Mouse (Mus musculus): ENCODE results near the gene Samd8. TPM values are rescaled to one million over a fixed set of nuclear protein-coding genes. Genes with fewer than 3 reads are reported as not detected.

The Samd8 gene
- polyA plus RNA-seq, 1 experiment, result 30.6 TPM

DNA sequence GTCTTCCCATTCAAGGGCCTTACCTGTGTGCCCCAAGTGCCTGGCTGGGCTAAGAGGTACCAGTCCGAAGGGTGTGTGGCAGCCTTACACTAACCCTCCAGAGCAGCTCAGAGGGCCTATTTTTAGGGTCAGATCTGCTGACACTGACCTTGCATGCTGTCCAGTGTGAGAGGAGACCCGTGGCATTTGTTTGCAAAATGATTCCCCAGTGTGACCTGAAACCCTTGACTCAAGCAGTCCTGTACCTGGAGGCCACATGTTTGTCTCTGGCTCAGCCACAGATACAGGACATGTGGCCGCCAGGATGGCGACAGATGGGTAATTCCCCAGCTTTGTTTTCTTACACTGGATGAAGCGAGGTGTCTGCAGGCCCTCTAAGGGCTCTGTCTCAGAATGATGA is 35.8 kb upstream of the Samd8 start, which contains the start of gene Dupd1:
Dupd1 (minus strand) TSS at position 91 of the 400 bp plus-strand sequence.
- Histone ChIP-seq H3K4me3 (ENCODE audit: low read depth, low read length) (no peak within 1 kb of the TSS), H3K36me3 (ENCODE audit: control insufficient read depth, insufficient read depth, low read length) (no peaks in the 10 kb centered on the region), H3K4me1 (ENCODE audit: control insufficient read depth, insufficient read depth, insufficient read length, low read length) (no peaks in the 10 kb centered on the region), H3K27ac (ENCODE audit: insufficient read depth, low read depth, low read length) (no peak within 1 kb of the TSS), H3K27me3 (ENCODE audit: control insufficient read depth, insufficient read depth, low read length) (no peaks in the 10 kb centered on the region)
- TF ChIP-seq POLR2A (IDR thresholded peaks at IDR 0.05; ENCODE audit: low read depth, low read length) (no peak), CTCF (IDR thresholded peaks at IDR 0.05; ENCODE audit: extremely low read depth, insufficient read length, insufficient replicate concordance, low read depth, low read length) (no peak)
- WGBS, result 82% methylated on average over 5 of the region's 5 CpGs

DNA sequence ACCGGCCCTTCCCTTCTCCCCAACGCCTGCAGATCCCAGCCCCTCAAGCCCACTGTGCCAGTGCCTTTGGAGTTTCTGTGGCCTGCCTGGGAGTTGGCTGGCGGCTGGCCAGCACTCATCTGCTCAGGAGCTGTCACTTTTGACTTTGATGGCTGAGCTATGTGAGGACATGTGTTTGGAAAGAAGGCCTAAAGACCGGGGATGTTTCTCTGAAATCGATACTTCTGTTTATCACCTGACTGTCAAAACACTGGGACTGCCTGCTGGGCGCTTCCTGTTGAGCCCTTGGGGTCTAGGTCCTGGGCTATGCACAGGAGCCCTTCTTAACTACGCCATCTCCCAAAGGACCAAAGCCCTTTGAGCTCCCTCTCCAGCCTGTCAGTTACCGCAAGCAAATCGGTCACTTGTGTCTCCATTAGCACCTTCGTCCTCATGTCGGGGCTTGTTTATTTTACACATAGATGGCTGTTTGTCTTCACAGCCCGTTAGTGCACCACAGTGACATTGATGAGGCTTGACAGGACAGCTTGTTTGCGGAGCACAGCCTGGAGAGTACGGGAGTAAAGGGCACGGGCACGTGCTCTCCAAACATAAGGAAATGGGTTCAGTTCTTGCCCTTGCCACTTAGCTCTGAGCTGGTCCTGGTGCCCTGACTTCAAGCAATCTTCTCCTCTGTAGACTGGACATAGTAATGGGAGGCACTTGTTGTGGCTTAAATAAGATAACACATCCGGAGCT is 30.5 kb upstream of the Samd8 start:
- Histone ChIP-seq H3K36me3 (ENCODE audit: control insufficient read depth, insufficient read depth, low read length) (no peaks in the 10 kb centered on the region), H3K4me1 (ENCODE audit: control insufficient read depth, insufficient read depth, insufficient read length, low read length) (no peaks in the 10 kb centered on the region), H3K4me3 (ENCODE audit: low read depth, low read length) (no peak overlapping the region), H3K27ac (ENCODE audit: insufficient read depth, low read depth, low read length) (no peak overlapping the region), H3K27me3 (ENCODE audit: control insufficient read depth, insufficient read depth, low read length) (no peaks in the 10 kb centered on the region)
- TF ChIP-seq POLR2A (IDR thresholded peaks at IDR 0.05; ENCODE audit: low read depth, low read length) (no peak), CTCF (IDR thresholded peaks at IDR 0.05; ENCODE audit: extremely low read depth, insufficient read length, insufficient replicate concordance, low read depth, low read length) (no peak)
- WGBS, result 48% methylated on average over 17 of the region's 17 CpGs

DNA sequence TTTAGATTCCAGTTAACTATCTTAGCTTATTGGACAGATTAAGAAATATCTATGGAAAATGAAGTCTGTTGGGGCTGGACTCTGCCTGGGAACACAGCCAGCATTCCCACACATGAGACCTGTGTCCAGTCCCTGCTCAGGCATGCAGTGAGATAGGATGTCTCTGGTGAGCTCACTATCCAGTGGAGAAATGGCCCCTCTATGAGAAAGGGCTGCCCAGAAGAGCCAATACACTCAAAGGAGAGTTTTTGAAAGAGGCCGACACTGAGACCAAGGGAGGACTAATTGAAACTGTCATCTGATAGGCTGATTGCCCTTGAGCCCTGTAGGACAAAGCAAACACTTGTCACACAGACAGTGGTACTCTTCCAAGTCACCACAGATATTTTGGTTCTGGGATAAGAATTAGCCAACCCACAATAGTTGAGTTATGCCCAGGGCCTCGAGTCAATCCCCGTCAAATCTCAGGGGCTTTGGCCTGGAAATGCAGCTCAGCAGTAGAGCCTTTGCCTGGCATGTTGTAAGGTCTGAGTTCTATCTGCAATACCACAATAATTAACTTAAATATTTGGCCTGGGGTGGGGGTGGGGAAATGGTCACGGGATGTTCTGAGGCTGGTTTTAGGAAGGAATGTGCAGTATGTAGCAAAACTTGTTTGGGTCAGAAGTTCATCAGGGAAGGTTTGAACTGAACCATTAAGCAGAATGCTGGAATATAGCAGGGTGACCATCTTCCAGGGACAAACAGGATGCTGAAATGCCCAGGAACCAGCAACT is 29.7 kb upstream of the Samd8 start:
- H3K27ac ChIP-seq (ENCODE audit: insufficient read depth, low read depth, low read length), result no peak overlapping the region
- 80% methylated on average over 4 of the region's 4 CpGs for WGBS
- no peaks in the 10 kb centered on the region for H3K36me3 ChIP-seq (ENCODE audit: control insufficient read depth, insufficient read depth, low read length)
- H3K4me1 ChIP-seq (ENCODE audit: control insufficient read depth, insufficient read depth, insufficient read length, low read length), result no peaks in the 10 kb centered on the region
- TF ChIP-seq POLR2A (IDR thresholded peaks at IDR 0.05; ENCODE audit: low read depth, low read length), result no peak
- no peak for TF ChIP-seq CTCF (IDR thresholded peaks at IDR 0.05; ENCODE audit: extremely low read depth, insufficient read length, insufficient replicate concordance, low read depth, low read length)
- H3K27me3 ChIP-seq (ENCODE audit: control insufficient read depth, insufficient read depth, low read length), result no peaks in the 10 kb centered on the region
- no peak overlapping the region for H3K4me3 ChIP-seq (ENCODE audit: low read depth, low read length)

DNA sequence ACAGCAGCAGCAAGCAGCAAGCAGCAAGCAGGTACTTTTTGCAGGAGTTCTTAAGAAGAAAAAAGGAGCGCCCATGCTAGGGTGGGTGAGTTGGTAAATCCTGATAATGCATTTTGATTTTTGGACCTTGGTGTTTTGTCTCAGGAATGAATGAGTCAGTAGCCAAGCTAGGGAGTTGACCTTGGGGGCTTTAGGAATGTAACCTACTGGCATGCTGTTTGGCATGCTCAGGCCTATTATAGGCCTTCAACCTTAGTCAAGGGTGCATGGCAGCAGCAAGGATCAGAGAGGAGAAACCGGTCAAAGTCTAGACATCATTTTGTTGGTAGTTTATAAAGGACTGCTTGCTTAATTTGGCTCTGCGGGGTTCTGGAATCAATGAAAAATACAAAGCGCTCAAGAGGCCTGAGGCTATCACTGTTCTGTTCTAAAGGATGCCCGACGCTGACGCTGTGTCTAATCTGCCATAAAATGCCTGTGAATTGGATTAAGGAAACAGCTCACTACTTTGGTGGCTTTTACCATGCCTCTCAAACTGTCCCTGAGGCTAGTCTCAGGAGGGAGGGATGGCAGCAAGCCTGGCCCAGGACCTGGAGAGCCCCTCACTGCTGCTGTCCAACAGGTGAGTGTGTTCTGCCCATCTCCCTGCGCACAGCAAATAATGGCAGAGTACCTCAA is 28.2 kb upstream of the Samd8 start:
- WGBS, result 89% methylated on average over 8 of the region's 8 CpGs
- H3K36me3 ChIP-seq (ENCODE audit: control insufficient read depth, insufficient read depth, low read length), result no peaks in the 10 kb centered on the region
- no peaks in the 10 kb centered on the region for H3K4me1 ChIP-seq (ENCODE audit: control insufficient read depth, insufficient read depth, insufficient read length, low read length)

DNA sequence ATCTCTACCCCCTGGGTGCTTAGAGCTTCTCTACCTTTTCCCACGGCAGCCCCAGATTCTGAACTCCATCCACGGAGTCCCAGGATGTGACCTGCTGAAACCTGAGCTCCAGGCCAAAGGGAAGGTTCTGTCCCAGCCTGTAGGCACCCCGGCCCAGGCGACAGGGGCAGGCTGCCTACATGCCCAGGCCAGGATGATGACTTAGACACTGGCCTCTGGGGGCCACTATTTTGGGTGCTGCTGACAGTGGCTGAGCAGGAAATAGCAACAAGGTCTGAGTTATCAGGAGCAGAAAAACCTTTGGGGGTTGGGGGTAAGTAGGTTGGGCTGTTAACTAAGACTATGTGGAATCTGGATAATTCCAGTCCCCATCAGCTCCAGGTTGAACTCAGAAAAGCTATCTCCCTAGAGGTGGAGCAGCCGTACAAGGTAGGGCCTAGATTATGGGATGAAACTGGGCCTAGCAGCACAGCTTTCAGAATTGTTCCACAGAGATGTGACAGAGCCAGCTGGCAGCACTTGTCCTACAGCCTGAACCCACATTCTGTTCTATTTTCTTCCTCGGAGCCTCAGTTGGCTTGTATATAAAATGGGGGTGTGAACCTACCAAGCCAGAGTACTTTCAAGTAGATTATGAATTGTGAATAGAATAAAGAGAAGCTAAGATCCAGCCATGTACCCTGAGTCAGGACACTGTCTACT is 21.1 kb upstream of the Samd8 start:
- Histone ChIP-seq H3K4me3 (ENCODE audit: low read depth, low read length) (no peak overlapping the region), H3K36me3 (ENCODE audit: control insufficient read depth, insufficient read depth, low read length) (no peaks in the 10 kb centered on the region), H3K4me1 (ENCODE audit: control insufficient read depth, insufficient read depth, insufficient read length, low read length) (no peaks in the 10 kb centered on the region), H3K27me3 (ENCODE audit: control insufficient read depth, insufficient read depth, low read length) (no peaks in the 10 kb centered on the region), H3K27ac (ENCODE audit: insufficient read depth, low read depth, low read length) (no peak overlapping the region)
- WGBS, result 83% methylated on average over 6 of the region's 6 CpGs
- no peak for TF ChIP-seq POLR2A (IDR thresholded peaks at IDR 0.05; ENCODE audit: low read depth, low read length)
- no peak for TF ChIP-seq CTCF (IDR thresholded peaks at IDR 0.05; ENCODE audit: extremely low read depth, insufficient read length, insufficient replicate concordance, low read depth, low read length)

More for the DNA sequence above, 28.2 kb upstream of the Samd8 start:
- H3K27me3 ChIP-seq (ENCODE audit: control insufficient read depth, insufficient read depth, low read length), result no peaks in the 10 kb centered on the region
- no peak overlapping the region for H3K4me3 ChIP-seq (ENCODE audit: low read depth, low read length)
- no peak overlapping the region for H3K27ac ChIP-seq (ENCODE audit: insufficient read depth, low read depth, low read length)
- TF ChIP-seq POLR2A (IDR thresholded peaks at IDR 0.05; ENCODE audit: low read depth, low read length), result no peak
- no peak for TF ChIP-seq CTCF (IDR thresholded peaks at IDR 0.05; ENCODE audit: extremely low read depth, insufficient read length, insufficient replicate concordance, low read depth, low read length)

DNA sequence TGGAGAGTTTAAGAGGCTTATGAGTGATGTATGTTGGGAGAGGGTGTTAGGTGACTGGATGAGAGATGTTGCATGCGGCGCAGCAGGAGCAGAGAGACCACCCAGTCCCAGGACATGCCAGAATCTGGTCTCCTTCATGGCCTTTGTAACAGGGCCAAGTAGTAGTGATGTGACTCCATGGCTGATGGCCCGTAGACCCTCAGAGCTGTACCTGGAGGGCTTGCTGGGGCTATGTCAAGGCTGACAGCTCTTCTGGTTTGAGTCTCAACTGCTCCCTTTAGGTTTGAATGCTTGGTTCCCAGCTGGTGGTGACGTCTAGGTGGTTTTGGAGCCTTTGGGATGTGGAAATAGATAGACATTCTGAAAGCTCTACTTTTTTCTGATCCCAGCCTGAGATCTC is 20.4 kb upstream of the Samd8 start:
- Histone ChIP-seq H3K4me1 (ENCODE audit: control insufficient read depth, insufficient read depth, insufficient read length, low read length) (no peaks in the 10 kb centered on the region), H3K4me3 (ENCODE audit: low read depth, low read length) (no peak overlapping the region), H3K27me3 (ENCODE audit: control insufficient read depth, insufficient read depth, low read length) (no peaks in the 10 kb centered on the region), H3K36me3 (ENCODE audit: control insufficient read depth, insufficient read depth, low read length) (no peaks in the 10 kb centered on the region), H3K27ac (ENCODE audit: insufficient read depth, low read depth, low read length) (no peak overlapping the region)
- WGBS, result 92% methylated on average over 4 of the region's 4 CpGs
- TF ChIP-seq POLR2A (IDR thresholded peaks at IDR 0.05; ENCODE audit: low read depth, low read length) (no peak), CTCF (IDR thresholded peaks at IDR 0.05; ENCODE audit: extremely low read depth, insufficient read length, insufficient replicate concordance, low read depth, low read length) (no peak)

Data from small intestine, adult 2 months (tissue).